Mouse (Mus musculus) v-Abl transformed pro-B cells (cell line): ENCODE results near the gene Tmcc1.

ENCODE experiments used
- in situ Hi-C, 2 experiments: fragments of 400-800 bp; cut with MboI; formaldehyde crosslinking; loops; one replicate each; pipeline ENCODE4 v1.15.1; 2025; ENCODE audit not compliant: unreplicated experiment in 2 of 2

The Tmcc1 gene

GRCm38 (mm10) chr6:115999227-115999626 is 194.1 kb downstream of the Tmcc1 start:
- in situ Hi-C loops: loop anchor here in 1 of 2 experiments (5.0 kb wide), 1 partner anchor 152 kb away; no protein-coding TSS in a partner anchor

- in situ Hi-C loops: loop anchor here in 1 of 2 experiments (5.0 kb wide), 1 partner anchor 151 kb away; no protein-coding TSS in a partner anchor
Observed at GRCm38 (mm10) chr6:115998758-115999157, 194.5 kb downstream of the Tmcc1 start.

DNA sequence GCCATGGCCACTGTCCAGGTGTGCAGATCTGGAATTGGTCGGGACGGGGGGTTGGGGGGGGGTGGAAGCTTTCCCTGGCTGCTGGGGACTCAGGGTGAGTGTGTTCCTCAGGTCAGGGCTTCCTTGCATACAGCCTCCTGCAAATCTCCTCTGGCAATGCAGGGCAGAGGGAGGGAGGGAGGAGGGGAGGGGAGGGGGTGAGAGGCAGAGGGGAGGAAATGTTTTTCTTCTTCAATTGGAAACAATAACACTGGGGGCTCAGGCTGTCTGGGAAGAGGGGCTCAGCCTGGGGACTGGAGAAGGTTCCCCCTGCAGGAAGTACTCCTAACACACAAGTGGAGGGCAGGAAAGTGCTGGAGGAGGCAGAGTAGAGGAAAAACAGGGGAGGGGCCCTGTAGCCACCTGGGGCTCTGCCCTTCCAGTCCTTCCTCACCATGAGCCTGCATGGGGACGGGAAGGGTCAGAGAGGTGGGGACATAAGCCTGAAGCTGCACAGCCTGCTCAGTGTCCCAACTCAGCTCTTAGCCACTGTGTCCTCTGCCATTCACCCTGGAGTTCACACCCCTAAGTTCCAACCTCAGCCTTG is 195.5 kb downstream of the Tmcc1 start:
- in situ Hi-C loops: loop anchor here in 1 of 2 experiments (5.0 kb wide), 1 partner anchor 151 kb away; no protein-coding TSS in a partner anchor

GRCm38 (mm10) chr6:115996171-115996851 is 197.0 kb downstream of the Tmcc1 start:
- in situ Hi-C loops: loop anchor here in 1 of 2 experiments (5.0 kb wide), 1 partner anchor 149 kb away; no protein-coding TSS in a partner anchor

- in situ Hi-C loops: loop anchor here in 1 of 2 experiments (5.0 kb wide), 1 partner anchor 148 kb away; no protein-coding TSS in a partner anchor
Observed at GRCm38 (mm10) chr6:115995531-115995941, 197.8 kb downstream of the Tmcc1 start.

DNA sequence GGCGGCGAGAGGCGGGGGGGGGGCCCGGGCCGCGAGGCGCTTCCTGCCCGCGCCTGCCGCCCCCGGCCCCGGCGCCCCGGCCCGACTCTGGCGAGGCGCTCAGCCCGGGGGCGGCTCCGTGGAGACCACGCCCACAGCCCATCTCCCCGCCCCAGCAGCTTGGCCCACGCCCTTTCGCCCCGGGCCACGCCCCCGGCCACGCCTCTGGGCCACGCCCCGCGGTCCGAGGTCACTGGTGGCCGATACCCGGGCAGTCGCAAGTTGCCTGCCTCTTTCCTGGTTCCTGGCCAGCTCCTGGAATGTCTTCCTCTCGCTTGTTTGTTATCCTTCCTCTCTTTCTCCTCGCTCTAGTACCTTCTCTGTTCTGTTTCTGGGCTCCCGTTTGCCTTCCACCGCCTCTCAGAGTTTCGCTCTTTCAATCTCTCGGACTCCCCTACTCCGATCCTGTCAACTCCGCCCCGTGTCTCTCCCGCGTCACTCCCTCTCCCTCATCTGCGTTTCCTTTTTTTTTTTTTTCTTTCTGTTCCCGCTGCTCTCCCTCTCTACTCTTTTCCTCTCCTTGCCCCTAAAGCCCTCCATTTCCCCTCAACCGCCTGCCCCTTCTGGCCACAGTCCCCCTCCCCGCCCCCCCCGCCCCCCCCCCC is 198.3 kb downstream of the Tmcc1 start, which contains the start of gene Plxnd1:
Gene Plxnd1, minus strand, starts transcription at position 129 of the 644 bp plus-strand sequence.
- in situ Hi-C loops: loop anchor here in 1 of 2 experiments (5.0 kb wide), 1 partner anchor 148 kb away; no protein-coding TSS in a partner anchor

GRCm38 (mm10) chr6:115994146-115994876 is 199.0 kb downstream of the Tmcc1 start:
- in situ Hi-C loops: no loop called here

- in situ Hi-C loops: no loop called here
Observed at GRCm38 (mm10) chr6:115993463-115994145, 199.7 kb downstream of the Tmcc1 start.

DNA sequence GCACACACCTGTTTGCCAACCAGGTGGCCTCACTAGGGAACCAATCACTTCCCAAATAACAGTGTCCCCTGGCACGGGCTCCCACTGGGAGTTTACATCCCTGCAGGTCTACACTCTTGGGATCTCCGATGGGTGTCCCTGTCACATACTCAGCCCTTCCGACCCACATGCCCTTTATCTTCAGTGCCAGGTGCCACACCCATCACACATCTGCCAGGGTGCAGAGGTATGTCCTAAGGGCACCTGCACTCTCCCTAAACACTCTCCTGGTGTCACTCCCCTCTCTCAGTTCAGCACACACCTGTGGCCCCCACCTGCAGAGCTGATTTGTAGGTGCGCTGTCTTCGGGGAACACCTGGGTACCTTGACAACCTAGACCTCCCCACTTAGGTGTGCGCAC is 200.3 kb downstream of the Tmcc1 start:
- in situ Hi-C loops: no loop called here

DNA sequence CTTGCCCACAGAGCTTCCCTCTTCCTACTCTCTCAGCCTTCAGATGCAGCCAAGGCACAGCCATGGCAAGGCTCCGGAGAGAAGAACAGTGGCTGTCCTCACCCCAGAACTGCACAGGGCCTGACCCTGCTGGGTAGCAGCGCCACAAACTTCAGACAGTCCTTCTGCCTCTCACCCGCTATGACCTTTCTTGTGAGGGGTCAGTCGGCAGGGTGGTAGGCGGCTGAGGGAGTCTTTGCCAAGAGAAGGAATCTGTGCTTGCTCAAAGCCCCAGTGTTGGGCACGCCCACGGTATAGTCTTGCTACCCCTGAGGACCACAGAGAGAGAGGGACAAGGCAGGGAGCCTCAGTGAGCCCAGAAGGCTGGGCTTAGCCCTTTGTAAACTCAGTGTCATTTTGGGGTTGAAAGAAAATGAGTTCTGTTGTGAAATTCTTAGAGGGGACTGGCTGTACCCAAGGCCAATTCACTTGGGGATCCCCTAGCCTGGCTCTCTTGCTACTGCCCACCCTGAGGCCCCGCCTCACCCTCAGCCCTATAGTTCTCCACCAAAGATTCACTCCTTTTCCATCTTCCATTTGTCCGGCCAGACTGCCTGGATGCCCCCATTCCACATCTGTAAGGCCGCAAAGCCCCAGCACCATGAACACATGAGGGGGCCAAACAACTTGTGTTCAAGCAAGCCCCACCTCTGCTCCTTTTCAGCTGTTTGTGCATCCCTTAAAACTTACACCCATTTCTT is 201.2 kb downstream of the Tmcc1 start:
- in situ Hi-C loops: no loop called here

GRCm38 (mm10) chr6:115991108-115991880 is 202.0 kb downstream of the Tmcc1 start:
- in situ Hi-C loops: no loop called here

DNA sequence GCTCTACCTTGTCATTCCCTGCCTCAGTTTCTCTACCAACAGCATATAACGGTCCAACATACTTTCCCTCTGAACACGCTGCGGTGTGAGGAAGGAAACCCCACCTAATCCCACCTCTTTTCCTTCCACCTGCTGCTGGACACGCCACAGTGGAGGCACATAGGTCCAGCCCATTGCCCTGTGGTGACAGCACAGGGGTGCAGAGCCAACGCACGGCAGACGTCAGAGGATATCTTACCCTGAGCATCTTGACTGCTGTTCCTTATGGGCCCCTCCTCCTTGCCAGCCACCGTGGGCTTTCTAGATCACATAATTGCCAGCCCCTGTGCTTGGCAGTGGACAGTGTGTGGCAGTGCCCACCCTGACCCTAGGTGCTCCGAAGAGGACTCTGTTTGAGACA is 202.8 kb downstream of the Tmcc1 start:
- in situ Hi-C loops: no loop called here

GRCm38 (mm10) chr6:115990056-115990455 is 203.2 kb downstream of the Tmcc1 start:
- in situ Hi-C loops: no loop called here

DNA sequence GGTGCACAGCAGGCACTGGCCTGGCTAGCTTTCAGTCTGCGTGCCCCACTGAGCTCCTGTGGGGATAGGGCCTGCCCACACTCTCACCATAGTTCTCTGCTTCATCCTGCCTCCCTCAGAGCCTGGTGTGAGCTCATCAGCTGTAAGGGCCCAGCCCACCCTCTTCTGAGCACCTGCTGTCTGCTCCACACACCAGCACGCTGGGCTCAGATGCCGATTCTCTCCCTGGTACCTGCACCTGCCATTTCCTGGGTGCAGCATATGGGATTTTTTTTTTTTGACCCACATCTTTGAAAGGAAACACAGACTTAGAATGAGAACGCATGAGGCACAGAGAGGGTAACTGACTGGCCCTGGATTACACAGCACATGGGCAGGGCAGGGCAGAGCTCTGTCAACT is 203.7 kb downstream of the Tmcc1 start:
- in situ Hi-C loops: no loop called here

GRCm38 (mm10) chr6:115989032-115989431 is 204.3 kb downstream of the Tmcc1 start:
- in situ Hi-C loops: no loop called here

DNA sequence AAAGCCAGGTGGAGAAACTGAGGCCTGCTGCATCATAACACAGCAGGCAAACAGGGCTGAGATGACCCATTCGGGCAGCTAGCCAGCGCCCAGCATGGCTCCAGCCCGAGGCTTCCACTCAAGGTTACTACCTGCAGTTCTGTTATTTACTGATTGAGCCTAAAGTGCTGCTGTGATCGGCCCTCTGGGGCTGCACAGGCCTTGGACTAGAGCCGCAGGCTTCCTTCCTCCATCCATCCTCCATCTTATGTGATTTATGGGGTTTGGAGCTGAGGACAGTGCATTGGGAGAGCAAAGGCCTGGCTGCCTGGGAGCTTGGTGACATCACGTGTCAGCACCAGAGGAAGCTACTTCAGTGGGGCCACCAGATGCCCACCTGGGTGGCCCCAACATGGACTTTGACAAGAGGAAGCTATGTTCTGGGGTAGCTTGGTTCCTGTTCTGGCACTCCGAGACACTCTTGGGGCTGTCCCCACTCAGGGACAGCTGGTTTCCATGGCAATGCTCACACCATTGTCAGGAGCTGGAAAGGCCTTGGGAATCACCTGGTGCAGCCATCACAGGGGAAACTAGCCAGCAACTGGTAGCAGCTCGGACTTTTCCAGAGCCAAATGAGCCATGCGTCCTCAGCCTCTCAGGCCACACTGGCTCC is 206.1 kb downstream of the Tmcc1 start:
- in situ Hi-C loops: no loop called here

DNA sequence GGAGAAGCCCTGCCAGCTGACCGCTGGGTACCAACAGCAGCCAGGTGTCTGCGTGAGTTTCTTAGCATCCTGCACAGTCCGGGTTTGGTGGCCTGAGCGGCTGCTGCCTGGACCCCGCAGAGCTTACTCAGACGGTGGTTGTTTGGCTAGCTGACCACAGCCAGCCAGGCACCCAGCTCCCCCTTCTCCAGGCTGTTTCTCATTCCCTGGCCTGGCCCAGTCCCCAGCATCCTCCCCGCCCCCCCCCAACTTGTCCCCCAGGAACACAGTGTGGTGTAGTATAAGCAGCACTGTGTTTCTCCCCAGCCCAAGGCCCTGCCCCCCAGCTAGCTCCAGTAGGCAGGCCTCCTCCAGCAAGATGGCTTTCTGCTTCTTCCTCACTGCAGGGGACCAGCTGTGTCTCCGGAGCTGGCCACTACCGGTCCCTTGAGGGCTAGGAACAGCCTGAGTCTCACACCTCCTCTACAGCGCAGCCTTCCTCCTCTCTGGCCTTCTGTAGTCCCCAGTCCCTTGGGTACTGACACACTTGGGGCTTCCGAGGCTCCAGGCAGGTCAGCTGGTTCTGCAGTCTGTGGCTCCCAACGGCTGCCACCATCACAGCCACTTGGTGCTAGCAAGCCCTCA is 206.7 kb downstream of the Tmcc1 start:
- in situ Hi-C loops: no loop called here

DNA sequence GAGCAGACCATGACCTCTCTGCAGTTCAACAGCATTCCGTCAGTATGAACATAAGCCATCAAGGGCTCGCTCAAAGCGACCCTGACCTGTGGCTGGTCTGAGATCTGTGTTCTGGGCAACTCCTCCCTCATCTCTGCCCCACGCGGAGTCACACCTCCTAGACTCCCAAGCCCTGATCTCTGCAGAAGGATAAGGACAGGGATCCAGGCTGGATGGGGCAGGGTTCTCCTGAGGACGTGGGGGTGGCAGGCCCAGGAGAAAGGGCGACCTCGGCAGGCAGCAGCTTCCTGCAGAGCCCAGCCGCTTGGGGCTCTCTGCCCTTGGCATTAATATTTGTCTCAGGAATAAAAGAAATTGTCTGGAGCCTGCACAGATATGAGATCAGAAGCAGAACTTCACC is 207.7 kb downstream of the Tmcc1 start:
- in situ Hi-C loops: no loop called here
